Mouse (Mus musculus) cerebellum, adult 8-10 months (tissue): ENCODE data around the gene Mxi1.
"Not testable (repeated sequence)": the region's sequence is repeated elsewhere in the genome, so short reads cannot be mapped to it uniquely, and the experiment has no call there.

Source experiments
- DNase-seq: peaks from one replicate; pipeline ENCODE4 v3.0.0; 2022

Mxi1 gene

DNA sequence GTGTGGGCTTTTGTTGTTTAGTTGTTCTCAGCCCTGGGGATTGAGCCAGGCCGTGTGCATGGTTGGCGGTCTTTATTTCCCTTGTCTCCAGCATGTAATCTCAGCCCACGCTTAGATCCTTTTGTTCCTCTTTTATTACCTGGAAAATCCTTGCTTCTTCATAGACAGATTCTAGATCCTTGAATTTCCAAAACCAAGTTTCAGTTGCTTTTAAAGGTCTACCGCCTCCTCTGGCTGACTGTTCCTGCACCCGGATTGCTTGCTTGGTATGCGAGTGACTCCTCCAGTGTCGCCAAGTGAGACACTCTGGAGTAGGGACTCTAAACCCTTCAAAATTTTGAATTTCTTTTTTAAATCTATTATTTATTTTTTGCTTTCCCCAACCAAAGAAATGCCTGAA is 56.6 kb downstream of the Mxi1 start:
- no peak for DNase-seq

GRCm38 (mm10) chr19:53369469-53370043 is 59.2 kb downstream of the Mxi1 start:
- DNase-seq: peak; percentile 87

GRCm38 (mm10) chr19:53370233-53370632 is 59.9 kb downstream of the Mxi1 start:
- DNase-seq: no peak

GRCm38 (mm10) chr19:53371666-53372065 is 61.3 kb downstream of the Mxi1 start, which contains the start of gene Gm10197:
TSS of gene Gm10197 (minus strand) at chr19:53371766.
- DNase-seq: no peak

GRCm38 (mm10) chr19:53373570-53373969 is 63.3 kb downstream of the Mxi1 start:
- no peak for DNase-seq

GRCm38 (mm10) chr19:53375299-53375698 is 65.0 kb downstream of the Mxi1 start:
- no peak for DNase-seq

DNA sequence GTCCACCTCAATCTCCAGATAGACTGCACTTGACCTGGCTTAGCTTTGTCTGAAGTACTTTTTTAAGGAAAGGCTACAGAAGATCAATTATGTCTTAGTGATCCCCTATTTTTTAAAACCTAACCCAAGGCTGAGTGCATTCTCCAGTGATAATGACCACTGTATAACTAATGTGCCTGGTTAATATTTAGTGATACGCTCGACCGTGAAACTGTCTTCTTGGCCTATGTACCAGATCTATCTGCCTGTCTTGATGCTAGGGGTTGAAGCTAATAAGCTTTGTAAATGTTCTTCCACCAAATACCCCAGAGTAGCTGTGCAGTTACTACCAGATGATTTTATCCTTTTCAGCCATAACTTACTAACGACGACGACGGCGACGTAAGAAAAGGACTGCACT is 65.5 kb downstream of the Mxi1 start:
- DNase-seq: no peak

DNA sequence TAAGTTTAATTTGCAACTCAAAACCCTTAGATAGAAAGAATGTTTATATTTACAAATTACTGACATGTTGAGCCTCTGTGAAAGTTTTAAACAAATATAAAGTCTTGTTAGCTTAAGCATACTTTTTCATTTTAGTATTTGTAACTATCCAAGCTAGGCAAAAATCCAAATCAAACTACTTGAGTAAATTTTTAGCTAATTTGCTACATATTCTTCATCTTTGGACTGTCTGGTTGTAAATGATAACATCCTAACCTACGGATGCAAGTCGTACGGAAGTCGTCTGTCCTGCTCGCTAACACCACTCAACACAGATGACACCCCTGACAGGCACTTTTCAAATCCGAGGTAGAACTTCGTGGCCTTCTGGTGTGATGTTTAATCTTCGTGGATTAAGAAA is 67.3 kb downstream of the Mxi1 start:
- DNase-seq: no peak

- no peak for DNase-seq
These were observed 68.1 kb downstream of the Mxi1 start for GRCm38 (mm10) chr19:53378421-53378820.

- DNase-seq: no peak
These were observed 73.0 kb downstream of the Mxi1 start for GRCm38 (mm10) chr19:53383336-53383735.

DNA sequence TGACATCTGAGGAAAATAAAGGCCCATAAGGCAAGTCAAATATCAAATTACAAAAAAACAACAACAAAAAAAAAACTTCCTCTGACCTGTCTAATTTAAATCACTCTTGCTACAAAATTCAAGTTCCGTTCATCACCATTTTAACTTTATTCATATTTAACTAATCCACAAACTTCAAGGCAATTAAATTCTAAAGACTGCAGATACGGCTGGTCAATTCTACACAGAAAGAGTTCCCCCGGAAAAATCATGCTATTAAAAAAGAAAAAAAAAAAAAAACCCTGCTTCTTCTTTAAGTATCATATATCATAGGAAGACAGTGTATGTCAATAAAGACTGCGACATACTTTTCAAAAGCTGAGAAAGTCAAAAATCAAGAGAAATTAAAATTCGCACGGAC is 79.1 kb downstream of the Mxi1 start:
- no peak for DNase-seq

GRCm38 (mm10) chr19:53389851-53390431 is 79.6 kb downstream of the Mxi1 start:
- DNase-seq: no peak

DNA sequence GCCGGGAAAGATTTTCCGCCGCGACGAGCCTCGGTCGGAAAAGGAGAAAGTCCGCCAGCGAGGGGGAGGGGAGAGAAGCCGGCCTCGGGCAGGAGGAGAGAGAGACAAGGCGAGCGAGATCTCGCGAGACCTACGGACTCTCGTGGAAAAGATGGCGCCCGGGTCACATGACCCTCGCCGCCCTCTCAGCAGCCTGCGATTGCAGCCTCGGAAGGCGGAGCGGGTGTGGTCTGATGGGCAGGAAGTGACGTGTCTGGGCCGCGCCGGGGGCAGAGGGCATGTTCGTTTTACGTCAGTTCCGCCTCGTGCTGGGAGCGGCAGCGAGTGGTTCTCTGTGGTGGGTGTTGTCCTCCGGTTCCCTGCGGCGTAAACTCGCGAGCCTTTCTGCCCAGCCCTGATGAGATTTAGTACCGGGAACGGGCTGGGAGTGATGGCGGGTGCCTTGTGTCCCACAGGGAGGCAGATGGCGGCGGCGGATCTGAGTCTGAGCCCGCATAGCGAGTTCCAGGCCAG is 80.2 kb downstream of the Mxi1 start, which contains the start of gene Smndc1:
TSS of gene Smndc1 (minus strand) at position 84 of the 513 bp plus-strand sequence.
- DNase-seq: peak; percentile 98

- no peak for DNase-seq
These were observed 81.1 kb downstream of the Mxi1 start for GRCm38 (mm10) chr19:53391386-53391785.

DNA sequence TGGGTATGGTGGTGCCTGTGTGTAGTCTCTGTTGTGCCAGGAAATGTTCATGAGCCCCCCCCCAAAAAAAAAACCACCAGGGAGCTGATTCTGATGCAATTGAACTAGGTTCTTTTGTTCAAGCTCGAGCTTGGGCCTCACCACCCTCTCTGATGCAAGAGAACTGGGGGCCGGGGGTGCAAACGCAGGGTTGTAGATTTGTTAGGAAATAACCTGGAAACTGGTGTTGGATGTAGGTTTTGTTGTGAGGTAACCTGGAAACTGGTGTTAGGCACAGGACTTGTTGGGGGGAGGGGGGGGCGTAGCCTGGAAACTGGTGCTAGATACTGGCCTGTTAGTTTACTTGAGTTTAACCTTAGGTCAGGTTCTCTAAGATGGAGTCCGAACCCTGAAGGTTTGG is 81.5 kb downstream of the Mxi1 start:
- no peak for DNase-seq

GRCm38 (mm10) chr19:53392781-53393343 is 82.5 kb downstream of the Mxi1 start:
- DNase-seq: no peak

- no peak for DNase-seq
These were observed 83.3 kb downstream of the Mxi1 start for GRCm38 (mm10) chr19:53393646-53394045.

GRCm38 (mm10) chr19:53394552-53394951 is 84.2 kb downstream of the Mxi1 start:
- DNase-seq: peak; percentile 62

GRCm38 (mm10) chr19:53394956-53395355 is 84.6 kb downstream of the Mxi1 start:
- DNase-seq: not testable (repeated sequence)

DNA sequence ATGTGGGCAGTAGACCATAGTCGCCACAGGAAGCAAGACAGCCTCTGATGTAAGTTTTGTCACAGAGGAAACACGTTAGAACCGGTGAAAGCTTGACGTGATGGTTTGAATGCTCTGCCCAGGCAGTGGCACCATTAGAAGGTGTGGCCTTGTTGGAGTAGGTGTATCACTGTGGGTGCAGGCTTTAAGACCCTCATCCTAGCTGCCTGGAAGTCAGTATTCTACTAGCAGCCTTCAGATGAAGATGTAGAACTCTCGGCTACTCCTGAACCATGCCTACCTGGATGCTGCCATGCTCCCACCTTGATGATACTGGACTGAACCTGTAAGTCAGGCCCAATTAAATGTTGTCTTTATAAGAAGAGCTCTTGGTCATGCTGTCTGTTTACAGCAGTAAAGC is 85.5 kb downstream of the Mxi1 start:
- DNase-seq: not testable (repeated sequence)

GRCm38 (mm10) chr19:53397451-53398233 is 87.3 kb downstream of the Mxi1 start:
- DNase-seq: no peak

GRCm38 (mm10) chr19:53399213-53399612 is 88.9 kb downstream of the Mxi1 start:
- DNase-seq: no peak

DNA sequence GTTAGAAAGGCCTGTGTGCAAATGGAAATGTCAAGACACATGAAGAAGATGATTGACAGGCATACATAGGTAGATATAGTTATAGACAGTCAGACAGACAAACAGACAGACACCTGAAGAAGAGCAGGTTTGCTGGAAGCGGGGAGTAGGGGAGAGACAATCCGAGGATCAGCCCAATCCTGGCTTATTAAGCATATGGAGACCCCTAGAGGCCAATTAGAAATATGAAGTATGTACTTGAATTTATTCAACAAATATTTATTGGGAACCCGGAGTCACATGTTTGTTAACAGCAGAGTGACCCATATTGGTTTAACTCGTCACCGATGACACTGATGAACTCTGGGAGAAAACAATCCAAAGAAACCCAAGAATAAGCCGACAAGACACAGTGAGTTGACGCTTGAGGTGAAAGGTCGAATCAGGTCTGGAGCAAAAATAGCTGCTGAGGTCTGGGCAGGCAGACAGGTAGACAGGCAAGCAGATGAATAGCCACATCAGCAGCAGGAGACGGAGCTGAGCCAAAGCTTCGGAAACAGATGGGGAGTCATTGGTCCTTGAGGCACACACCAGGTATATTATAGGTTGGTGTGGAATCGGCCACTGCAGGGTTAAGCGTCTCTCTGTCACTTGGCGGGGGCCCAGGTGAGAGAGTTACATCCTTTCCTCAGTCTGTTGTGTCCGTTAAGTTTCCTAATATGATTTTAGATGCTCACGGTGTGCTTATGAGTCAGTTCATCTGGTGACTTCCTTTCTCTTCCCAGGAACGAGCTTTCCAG is 90.2 kb downstream of the Mxi1 start:
- DNase-seq: no peak
